18 mouse cellular contexts compared by ENCODE assay signal in genomic region chr3:137019971-137020634, GRCm38 (mm10).
DNase-seq lines count a peak whose midpoint lies in the region; ATAC-seq lines count a peak whose summit lies in the region.
"Had no signal": no experiment of that assay in that cellular context is flagged by ENCODE, and none has a peak within 500 bp of the region (broad histone marks: within the 10 kb centered on the region; RNA-seq: fewer than 3 reads in every experiment).

No protein-coding gene starts in this region.

- no peak overlapping the region for H3K4me3 ChIP-seq in midbrain, embryonic 13.5 days (replicated peaks)
- no peak overlapping the region for H3K4me3 ChIP-seq in midbrain, embryonic 15.5 days
- no peak overlapping the region for H3K4me3 ChIP-seq in forebrain, embryonic 15.5 days
- H3K4me3 ChIP-seq: embryonic facial prominence, embryonic 15.5 days; heart, embryonic 12.5 days; hindbrain, embryonic 12.5 days; limb, embryonic 12.5 days; liver, embryonic 12.5 days had no signal

- ATAC-seq in midbrain, embryonic 13.5 days: 0 out of 2 replicates have a peak, but pooled peaks have one; percentile 9
- no peak for ATAC-seq in midbrain, embryonic 15.5 days (replicated peaks)
- peak; percentile 78 for ATAC-seq in forebrain, embryonic 15.5 days (replicated peaks)
- ATAC-seq: liver, embryonic 12.5 days had no signal

- no peak overlapping the region for H3K4me2 ChIP-seq in midbrain, embryonic 13.5 days (replicated peaks)
- no peak overlapping the region for H3K4me2 ChIP-seq in midbrain, embryonic 15.5 days
- H3K4me2 ChIP-seq in forebrain, embryonic 15.5 days (replicated peaks): no peak overlapping the region
- H3K4me2 ChIP-seq: embryonic facial prominence, embryonic 15.5 days; heart, embryonic 12.5 days; hindbrain, embryonic 12.5 days; limb, embryonic 12.5 days; liver, embryonic 12.5 days had no signal

- WGBS in midbrain, embryonic 13.5 days: 25% methylated on average over 3 of the region's 3 CpGs
- WGBS in midbrain, embryonic 15.5 days: 36% methylated on average over 3 of the region's 3 CpGs
- WGBS in forebrain, embryonic 15.5 days: 14% methylated on average over 3 of the region's 3 CpGs

- H3K27me3 ChIP-seq in midbrain, embryonic 13.5 days: no peaks in the 10 kb centered on the region
- no peaks in the 10 kb centered on the region for H3K27me3 ChIP-seq in midbrain, embryonic 15.5 days (replicated peaks)
- no peaks in the 10 kb centered on the region for H3K27me3 ChIP-seq in forebrain, embryonic 15.5 days
- H3K27me3 ChIP-seq: embryonic facial prominence, embryonic 15.5 days; heart, embryonic 12.5 days; hindbrain, embryonic 12.5 days; limb, embryonic 12.5 days; liver, embryonic 12.5 days had no signal

- H3K4me1 ChIP-seq in midbrain, embryonic 13.5 days (replicated peaks): no peaks in the 10 kb centered on the region
- no peaks in the 10 kb centered on the region for H3K4me1 ChIP-seq in midbrain, embryonic 15.5 days
- H3K4me1 ChIP-seq in forebrain, embryonic 15.5 days: peaks cover 5% of the 10 kb centered on the region
- H3K4me1 ChIP-seq: embryonic facial prominence, embryonic 15.5 days; heart, embryonic 12.5 days; hindbrain, embryonic 12.5 days; limb, embryonic 12.5 days; liver, embryonic 12.5 days had no signal

- H3K9me3 ChIP-seq in midbrain, embryonic 13.5 days: no peaks in the 10 kb centered on the region
- no peaks in the 10 kb centered on the region for H3K9me3 ChIP-seq in midbrain, embryonic 15.5 days
- H3K9me3 ChIP-seq in forebrain, embryonic 15.5 days: no peaks in the 10 kb centered on the region
- H3K9me3 ChIP-seq: embryonic facial prominence, embryonic 15.5 days; heart, embryonic 12.5 days; hindbrain, embryonic 12.5 days; limb, embryonic 12.5 days; liver, embryonic 12.5 days had no signal

- H3K27ac ChIP-seq in midbrain, embryonic 13.5 days: no peak overlapping the region
- H3K27ac ChIP-seq in midbrain, embryonic 15.5 days: no peak overlapping the region
- peak overlapping the region; percentile 62 for H3K27ac ChIP-seq in forebrain, embryonic 15.5 days (replicated peaks)
- H3K27ac ChIP-seq: embryonic facial prominence, embryonic 15.5 days; hindbrain, embryonic 12.5 days; limb, embryonic 12.5 days; liver, embryonic 12.5 days had no signal

- H3K9ac ChIP-seq in midbrain, embryonic 13.5 days (replicated peaks): no peak overlapping the region
- no peak overlapping the region for H3K9ac ChIP-seq in midbrain, embryonic 15.5 days
- H3K9ac ChIP-seq in forebrain, embryonic 15.5 days (replicated peaks): no peak overlapping the region
- H3K9ac ChIP-seq: embryonic facial prominence, embryonic 15.5 days; heart, embryonic 12.5 days; hindbrain, embryonic 12.5 days; limb, embryonic 12.5 days; liver, embryonic 12.5 days had no signal

- peak; percentile 13 for DNase-seq in layer of hippocampus, adult 11-12 months (ENCODE audit: low spot score)
- DNase-seq in layer of hippocampus, postnatal 25 days (ENCODE audit: extremely low spot score in 1 of 2, low spot score in 1 of 2): no peak
- no peak for DNase-seq in kidney, postnatal 25 days
- no peak for DNase-seq in right cerebral cortex, postnatal 10 days (ENCODE audit: low spot score in 2 of 2)
- DNase-seq: adrenal gland, adult 2 months; heart, adult 11 months; heart, postnatal 14 days; kidney, postnatal 4 days; lung, adult 2 months; thymus, adult 2 months had no signal

- H3K36me3 ChIP-seq in midbrain, embryonic 13.5 days: no peaks in the 10 kb centered on the region
- no peaks in the 10 kb centered on the region for H3K36me3 ChIP-seq in midbrain, embryonic 15.5 days (replicated peaks)
- H3K36me3 ChIP-seq in forebrain, embryonic 15.5 days: no peaks in the 10 kb centered on the region
- H3K36me3 ChIP-seq: embryonic facial prominence, embryonic 15.5 days; heart, embryonic 12.5 days; hindbrain, embryonic 12.5 days; limb, embryonic 12.5 days; liver, embryonic 12.5 days had no signal
